Mouse (Mus musculus) C2C12 (cell line): Measurements from ENCODE around the gene Fam129b. TPM values are rescaled to one million over a fixed set of nuclear protein-coding genes. Genes with fewer than 3 reads are reported as not detected.

Experiments
- H3K27me3 ChIP-seq: one replicate; pipeline ENCODE4 v1.6.1; 2011; ENCODE audit not compliant: control insufficient read depth, insufficient read depth, insufficient read length
- H3K36me3 ChIP-seq: one replicate; pipeline ENCODE4 v1.6.1; 2011; ENCODE audit not compliant: control insufficient read depth, insufficient read depth
- H3K4me3 ChIP-seq: one replicate; pipeline ENCODE4 v1.5.1; 2011; ENCODE audit warnings: mild to moderate bottlenecking, control low read depth; ENCODE audit not compliant: poor library complexity, insufficient read depth, severe bottlenecking
- H3K79me2 ChIP-seq: one replicate; pipeline ENCODE4 v1.6.1; 2011; ENCODE audit not compliant: control insufficient read depth, insufficient read depth
- H3K79me3 ChIP-seq: one replicate; pipeline ENCODE4 v1.6.1; 2011; ENCODE audit warnings: low read depth, control low read depth
- H3ac ChIP-seq: one replicate; pipeline ENCODE3; 2011; ENCODE audit warnings: low read depth; ENCODE audit not compliant: control insufficient read depth, insufficient read length
- CEBPB ChIP-seq: IDR thresholded peaks from one replicate; pipeline ENCODE4 v1.6.1; 2011; ENCODE audit warnings: low read depth, mild to moderate bottlenecking, control low read depth, moderate library complexity
- CTCF ChIP-seq: IDR thresholded peaks from one replicate; pipeline ENCODE4 v1.5.1; 2011; ENCODE audit not compliant: control insufficient read depth, insufficient read depth, insufficient read length
- FOSL1 ChIP-seq: IDR thresholded peaks from one replicate; pipeline ENCODE4 v1.8.0; 2011; ENCODE audit warnings: mild to moderate bottlenecking, low read length; ENCODE audit not compliant: poor library complexity, insufficient read depth, severe bottlenecking
- MAX ChIP-seq: IDR thresholded peaks from one replicate; pipeline ENCODE4 v1.6.1; 2011; ENCODE audit warnings: mild to moderate bottlenecking, control low read depth
- MYOD1 ChIP-seq: IDR thresholded peaks from one replicate; pipeline ENCODE4 v1.6.1; 2011; ENCODE audit warnings: low read depth; ENCODE audit not compliant: control insufficient read depth, insufficient read length
- MYOG ChIP-seq: IDR thresholded peaks from one replicate; pipeline ENCODE4 v1.6.1; 2011; ENCODE audit not compliant: control insufficient read depth, insufficient read length; ENCODE audit errors: extremely low read depth
- USF1 ChIP-seq: IDR thresholded peaks from one replicate; pipeline ENCODE4 v1.6.1; 2011; ENCODE audit warnings: low read depth, mild to moderate bottlenecking, control low read depth, moderate library complexity
- polyA plus RNA-seq: library from polyadenylated mRNA; unstranded; fragments of >200 nt; fragmentation: generic; extraction: Trizol; gene quantifications from one replicate; pipeline ENCODE4 v1.2.1, GENCODE M21; 2012; ENCODE audit warnings: missing spikeins

The Fam129b gene
- polyA plus RNA-seq, 1 experiment = 294 TPM

- no peaks in the 10 kb centered on the region for H3K27me3 ChIP-seq
- no peak for TF ChIP-seq MYOD1
- no peak for TF ChIP-seq USF1
- TF ChIP-seq CEBPB = no peak
- TF ChIP-seq MYOG = no peak
- no peak for TF ChIP-seq CTCF
- TF ChIP-seq MAX = peak; percentile 17
- no peak for TF ChIP-seq FOSL1
Measured at GRCm38 (mm10) chr2:32931730-32932129, 55.8 kb downstream of the Fam129b start.

DNA sequence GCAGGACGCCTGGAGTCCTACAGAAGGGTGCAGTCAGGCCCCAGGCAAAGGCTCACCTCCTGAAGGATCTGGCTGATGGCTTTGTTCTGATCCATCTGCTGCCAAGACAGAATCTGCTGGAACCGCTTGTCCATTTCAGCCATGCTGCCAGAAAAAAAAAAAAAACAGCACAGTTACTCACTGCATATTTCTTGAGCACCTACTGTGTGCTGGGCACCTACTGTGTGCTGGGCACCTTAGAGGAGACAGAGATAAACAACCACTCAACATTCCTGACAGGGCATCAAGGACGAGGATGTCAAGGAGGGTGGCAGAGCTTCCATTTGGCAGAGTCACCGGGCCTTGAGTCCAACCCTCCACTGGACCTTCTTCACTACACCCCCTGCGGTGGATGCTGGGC, 62.8 kb downstream of the Fam129b start:
- no peaks in the 10 kb centered on the region for H3K27me3 ChIP-seq
- peaks cover 42% of the 10 kb centered on the region for H3K36me3 ChIP-seq
- no peak overlapping the region for H3K4me3 ChIP-seq
- TF ChIP-seq MYOD1 (no peak), MYOG (no peak), FOSL1 (no peak), MAX (no peak), CEBPB (no peak)
- no peaks in the 10 kb centered on the region for H3K79me2 ChIP-seq
- H3K79me3 ChIP-seq = no peaks in the 10 kb centered on the region
- H3ac ChIP-seq = no peak overlapping the region

More at GRCm38 (mm10) chr2:32931730-32932129, 55.8 kb downstream of the Fam129b start:
- Histone ChIP-seq H3K36me3 (peaks cover 12% of the 10 kb centered on the region), H3K79me3 (no peaks in the 10 kb centered on the region), H3ac (no peak overlapping the region), H3K79me2 (no peaks in the 10 kb centered on the region), H3K4me3 (no peak overlapping the region)

DNA sequence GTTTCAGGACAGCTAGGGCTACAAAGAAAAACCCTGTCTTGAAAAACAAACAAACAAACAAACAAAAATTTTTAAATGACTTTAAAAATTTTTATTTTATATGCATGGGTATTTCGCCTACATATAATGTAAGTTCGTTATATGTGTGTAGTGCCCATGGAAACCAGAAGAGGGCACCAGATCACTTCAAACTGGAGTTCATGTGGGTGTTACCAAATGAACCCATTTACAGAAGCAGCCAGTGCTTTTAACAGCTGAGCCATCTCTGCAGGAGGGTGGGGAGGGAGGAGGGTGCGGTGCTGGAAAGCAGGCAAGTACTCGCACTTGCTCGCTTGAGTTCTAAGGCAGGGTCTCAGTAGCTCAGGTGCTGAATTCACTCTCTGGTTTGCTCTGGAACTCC, 63.5 kb downstream of the Fam129b start:
- Histone ChIP-seq H3K79me2 (no peaks in the 10 kb centered on the region), H3K27me3 (no peaks in the 10 kb centered on the region), H3K4me3 (no peak overlapping the region), H3ac (no peak overlapping the region), H3K79me3 (no peaks in the 10 kb centered on the region), H3K36me3 (peaks cover 42% of the 10 kb centered on the region)
- TF ChIP-seq MYOG = no peak
- no peak for TF ChIP-seq CTCF
- TF ChIP-seq MYOD1 = no peak
- no peak for TF ChIP-seq FOSL1
- TF ChIP-seq USF1 = no peak
- no peak for TF ChIP-seq MAX
- TF ChIP-seq CEBPB = no peak

DNA sequence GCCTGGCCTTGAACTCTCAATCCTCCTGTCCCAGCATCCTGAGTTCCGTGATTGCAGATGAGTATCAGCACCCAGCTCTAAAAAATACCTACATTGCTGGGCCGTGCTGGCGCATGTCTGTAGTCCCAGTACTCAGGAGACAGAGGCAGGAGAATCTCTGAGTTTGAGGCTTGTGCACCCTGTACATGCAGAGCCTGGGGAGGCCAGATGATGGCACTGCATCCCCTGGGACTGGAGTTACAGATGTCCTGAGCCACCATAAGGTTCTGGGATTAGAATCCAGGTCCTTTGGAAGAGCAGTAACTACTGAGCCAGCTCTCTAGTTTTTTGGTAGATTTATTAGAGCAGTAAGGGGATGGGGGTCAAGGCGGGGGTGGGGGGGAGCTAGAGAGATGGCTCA, 64.6 kb downstream of the Fam129b start:
- no peak for TF ChIP-seq USF1
- TF ChIP-seq CEBPB = no peak
- no peak for TF ChIP-seq FOSL1
- TF ChIP-seq MAX = no peak
- TF ChIP-seq MYOG = no peak
- no peak for TF ChIP-seq MYOD1
- TF ChIP-seq CTCF = no peak
- Histone ChIP-seq H3K79me2 (no peaks in the 10 kb centered on the region), H3K4me3 (no peak overlapping the region), H3K27me3 (no peaks in the 10 kb centered on the region), H3K79me3 (no peaks in the 10 kb centered on the region), H3K36me3 (peaks cover 44% of the 10 kb centered on the region), H3ac (no peak overlapping the region)

DNA sequence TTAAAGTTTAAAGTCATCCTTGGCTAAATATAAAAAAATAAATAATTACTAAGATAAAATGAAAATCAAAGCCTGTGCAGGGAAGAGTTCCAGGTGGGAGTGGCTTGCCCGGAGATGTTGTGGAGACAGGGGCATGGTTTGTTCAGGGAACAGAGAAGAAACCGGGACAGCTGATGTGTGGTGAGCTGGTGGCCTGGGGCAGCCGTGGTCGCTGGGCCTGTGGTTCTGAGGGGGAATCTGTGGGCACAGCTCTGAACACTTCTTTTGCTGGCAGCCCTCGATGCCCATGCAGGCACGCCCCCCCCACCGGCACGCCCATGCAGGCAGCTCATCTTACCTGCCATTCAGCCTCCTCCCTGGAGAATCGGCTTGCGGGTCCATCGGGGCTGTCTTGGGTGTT, 71.5 kb downstream of the Fam129b start:
- TF ChIP-seq MYOG (no peak), CEBPB (no peak), CTCF (no peak), FOSL1 (no peak), USF1 (no peak), MYOD1 (no peak), MAX (no peak)
- Histone ChIP-seq H3ac (no peak overlapping the region), H3K36me3 (peaks cover 19% of the 10 kb centered on the region), H3K79me3 (no peaks in the 10 kb centered on the region), H3K4me3 (no peak overlapping the region), H3K27me3 (no peaks in the 10 kb centered on the region), H3K79me2 (no peaks in the 10 kb centered on the region)

GRCm38 (mm10) chr2:32954581-32954980, 78.7 kb downstream of the Fam129b start:
- H3ac ChIP-seq = no peak overlapping the region
- H3K4me3 ChIP-seq = no peak overlapping the region
- H3K36me3 ChIP-seq = peaks cover 27% of the 10 kb centered on the region
- H3K27me3 ChIP-seq = no peaks in the 10 kb centered on the region
- no peaks in the 10 kb centered on the region for H3K79me3 ChIP-seq
- H3K79me2 ChIP-seq = no peaks in the 10 kb centered on the region
- TF ChIP-seq MAX = no peak
